Mouse (Mus musculus): ENCODE data around the gene Stub1. TPM values are rescaled to one million over a fixed set of nuclear protein-coding genes. Genes with fewer than 3 reads are reported as not detected.
A peak's percentile ranks its signal among the peaks of the same experiment; 100 is the strongest.

The Stub1 gene
- total and polyA plus RNA-seq, 2 experiments from 2014 or later, result 273 to 369 TPM

GRCm38 (mm10) chr17:25802825-25803517 lies 30.2 kb downstream of the Stub1 start:
- Histone ChIP-seq H3K9ac (replicated peaks; ENCODE audit: low read length) (no peak overlapping the region), H3K4me3 (ENCODE audit: low read length) (no peak overlapping the region), H3K4me1 (ENCODE audit: insufficient read depth, low read length) (0 out of 2 replicates have a peak, but pooled peaks cover 9% of the 10 kb centered on the region), H3K4me2 (ENCODE audit: low read depth, low read length) (peak overlapping the region; percentile 32), H3K36me3 (ENCODE audit: insufficient read depth, low read length) (no peaks in the 10 kb centered on the region), H3K27ac (peak overlapping the region; percentile 77), H3K27me3 (ENCODE audit: insufficient read depth, low read length) (no peaks in the 10 kb centered on the region), H3K9me3 (ENCODE audit: low read length) (no peaks in the 10 kb centered on the region)
- no peak for TF ChIP-seq CTCF (IDR thresholded peaks at IDR 0.05; ENCODE audit: low read depth)
- DNase-seq (ENCODE audit: low spot score) (peak; percentile 92), ATAC-seq (peak; percentile 94)
- 6% methylated on average over 10 of the region's 10 CpGs for WGBS

GRCm38 (mm10) chr17:25801029-25801428 lies 32.2 kb downstream of the Stub1 start:
- ATAC-seq (peak; percentile 38), DNase-seq (ENCODE audit: low spot score) (peak; percentile 86)
- Histone ChIP-seq H3K9me3 (ENCODE audit: low read length) (no peaks in the 10 kb centered on the region), H3K4me3 (ENCODE audit: low read length) (no peak overlapping the region), H3K36me3 (ENCODE audit: insufficient read depth, low read length) (no peaks in the 10 kb centered on the region), H3K4me1 (ENCODE audit: insufficient read depth, low read length) (peaks cover 20% of the 10 kb centered on the region; the same call in 1 of the 2 replicates), H3K27me3 (ENCODE audit: insufficient read depth, low read length) (no peaks in the 10 kb centered on the region), H3K27ac (no peak overlapping the region), H3K4me2 (ENCODE audit: low read depth, low read length) (no peak overlapping the region), H3K9ac (replicated peaks; ENCODE audit: low read length) (no peak overlapping the region)
- peak; percentile 86 for TF ChIP-seq CTCF (IDR thresholded peaks at IDR 0.05; ENCODE audit: low read depth)
- 6% methylated on average over 6 of the region's 6 CpGs for WGBS

- H3K27me3 ChIP-seq (ENCODE audit: insufficient read depth, low read length), result no peaks in the 10 kb centered on the region
- H3K36me3 ChIP-seq (ENCODE audit: insufficient read depth, low read length), result no peaks in the 10 kb centered on the region
- H3K27ac ChIP-seq, result peak within 1 kb of the TSS; percentile 79
- H3K4me1 ChIP-seq (ENCODE audit: insufficient read depth, low read length), result peaks cover 19% of the 10 kb centered on the region; the same call in 1 of the 2 replicates
- no peaks in the 10 kb centered on the region for H3K9me3 ChIP-seq (ENCODE audit: low read length)
- H3K9ac ChIP-seq (replicated peaks; ENCODE audit: low read length), result peak within 1 kb of the TSS; percentile 60
- 1% methylated on average over 35 of the region's 35 CpGs for WGBS
- ATAC-seq, result peak; percentile 75
- H3K4me3 ChIP-seq (ENCODE audit: low read length), result peak within 1 kb of the TSS; percentile 58
- no peak for TF ChIP-seq CTCF (IDR thresholded peaks at IDR 0.05; ENCODE audit: low read depth)
- peak within 1 kb of the TSS; percentile 75 for H3K4me2 ChIP-seq (ENCODE audit: low read depth, low read length)
- peak; percentile 88 for DNase-seq (ENCODE audit: low spot score)
Observed at GRCm38 (mm10) chr17:25796951-25797369, 36.2 kb downstream of the Stub1 start, which contains the start of gene Metrn. TSS of gene Metrn (minus strand) at chr17:25797136.

GRCm38 (mm10) chr17:25796211-25796771 lies 36.9 kb downstream of the Stub1 start:
- Histone ChIP-seq H3K4me3 (ENCODE audit: low read length) (peak overlapping the region; percentile 58), H3K4me1 (ENCODE audit: insufficient read depth, low read length) (peaks cover 19% of the 10 kb centered on the region; the same call in 1 of the 2 replicates)
- DNase-seq (ENCODE audit: low spot score), result peak; percentile 34

GRCm38 (mm10) chr17:25795609-25796092 lies 37.6 kb downstream of the Stub1 start, which contains the start of gene AC134908.4:
TSS of gene AC134908.4 (minus strand) at chr17:25795659.
- H3K27me3 ChIP-seq (ENCODE audit: insufficient read depth, low read length), result no peaks in the 10 kb centered on the region
- peak within 1 kb of the TSS; percentile 60 for H3K9ac ChIP-seq (replicated peaks; ENCODE audit: low read length)
- H3K36me3 ChIP-seq (ENCODE audit: insufficient read depth, low read length), result no peaks in the 10 kb centered on the region
- peak within 1 kb of the TSS; percentile 58 for H3K4me3 ChIP-seq (ENCODE audit: low read length)
- TF ChIP-seq CTCF (IDR thresholded peaks at IDR 0.05; ENCODE audit: low read depth), result no peak
- H3K9me3 ChIP-seq (ENCODE audit: low read length), result no peaks in the 10 kb centered on the region
- H3K4me2 ChIP-seq (ENCODE audit: low read depth, low read length), result peak within 1 kb of the TSS; percentile 75
- DNase-seq (ENCODE audit: low spot score) (peak; percentile 79), ATAC-seq (peak; percentile 70)
- 8% methylated on average over 6 of the region's 6 CpGs for WGBS
- H3K27ac ChIP-seq, result peak within 1 kb of the TSS; percentile 94
- H3K4me1 ChIP-seq (ENCODE audit: insufficient read depth, low read length), result peaks cover 19% of the 10 kb centered on the region; the same call in 1 of the 2 replicates

More at GRCm38 (mm10) chr17:25796211-25796771, 36.9 kb downstream of the Stub1 start:
- Histone ChIP-seq H3K36me3 (ENCODE audit: insufficient read depth, low read length) (no peaks in the 10 kb centered on the region), H3K4me2 (ENCODE audit: low read depth, low read length) (peak overlapping the region; percentile 75), H3K27ac (peak overlapping the region; percentile 79), H3K27me3 (ENCODE audit: insufficient read depth, low read length) (no peaks in the 10 kb centered on the region), H3K9me3 (ENCODE audit: low read length) (no peaks in the 10 kb centered on the region), H3K9ac (replicated peaks; ENCODE audit: low read length) (peak overlapping the region; percentile 60)
- 3% methylated on average over 37 of the region's 37 CpGs for WGBS
- ATAC-seq, result no peak
- no peak for TF ChIP-seq CTCF (IDR thresholded peaks at IDR 0.05; ENCODE audit: low read depth)

- ATAC-seq, result no peak
- Histone ChIP-seq H3K27ac (peak overlapping the region; percentile 94), H3K9me3 (ENCODE audit: low read length) (no peaks in the 10 kb centered on the region), H3K4me1 (ENCODE audit: insufficient read depth, low read length) (peaks cover 19% of the 10 kb centered on the region; the same call in 1 of the 2 replicates), H3K4me2 (ENCODE audit: low read depth, low read length) (peak overlapping the region; percentile 75), H3K4me3 (ENCODE audit: low read length) (peak overlapping the region; percentile 14; the same call in 1 of the 2 replicates), H3K9ac (replicated peaks; ENCODE audit: low read length) (peak overlapping the region; percentile 28), H3K27me3 (ENCODE audit: insufficient read depth, low read length) (no peaks in the 10 kb centered on the region), H3K36me3 (ENCODE audit: insufficient read depth, low read length) (no peaks in the 10 kb centered on the region)
- DNase-seq (ENCODE audit: low spot score), result no peak
- no peak for TF ChIP-seq CTCF (IDR thresholded peaks at IDR 0.05; ENCODE audit: low read depth)
- 37% methylated on average over 17 of the region's 17 CpGs for WGBS
Observed at GRCm38 (mm10) chr17:25794998-25795397, 38.2 kb downstream of the Stub1 start.

Data from hindbrain, postnatal 0 days (tissue).